Mouse (Mus musculus) liver, postnatal 0 days (tissue): ENCODE data around the gene Copg1.

ENCODE experiments used
- CTCF ChIP-seq: sonication (generic); IDR thresholded peaks from 2 replicates; pipeline ENCODE4 v1.5.1; 2016; ENCODE audit warnings: antibody characterized with exemption, low read depth
- EP300 ChIP-seq: IDR thresholded peaks from 2 replicates; pipeline ENCODE4 v1.6.1; 2016; ENCODE audit warnings: antibody characterized with exemption, low read depth, mild to moderate bottlenecking

DNA sequence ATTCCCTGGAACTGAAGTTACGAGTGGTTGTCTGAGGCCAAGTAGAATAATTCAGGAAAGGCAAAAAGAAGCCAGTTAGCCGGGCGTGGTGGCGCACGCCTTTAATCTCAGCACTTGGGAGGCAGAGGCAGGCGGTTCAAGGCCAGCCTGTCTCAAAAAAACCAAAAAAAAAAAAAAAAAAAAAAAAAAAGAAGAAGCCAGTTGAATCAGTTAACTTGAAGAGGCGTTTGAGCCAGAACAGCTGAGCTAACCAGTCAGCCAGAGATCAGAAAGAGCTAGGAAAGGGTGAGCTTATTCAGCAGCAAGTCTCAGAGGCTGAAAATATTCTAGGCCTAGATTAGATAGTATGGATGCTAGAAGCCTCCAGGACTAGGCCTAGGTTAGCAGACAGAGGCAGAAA, 54.6 kb downstream of the Copg1 start:
- TF ChIP-seq EP300 (no peak), CTCF (no peak)
